Mouse (Mus musculus) c-Kit-positive CD71-positive TER-119-positive erythroid progenitor cells, embryonic 14.5 days (primary cell): ENCODE results near the gene Abcg5.

Experiments
- DNase-seq: peaks from one replicate; pipeline ENCODE4 v3.0.0-alpha.2; 2013; ENCODE audit warnings: low spot score

Gene Abcg5

GRCm38 (mm10) chr17:84644292-84645050 is 38.3 kb downstream of the Abcg5 start:
- no peak for DNase-seq

- no peak for DNase-seq
Measured at GRCm38 (mm10) chr17:84642324-84642723, 40.5 kb downstream of the Abcg5 start.

- DNase-seq: peak; percentile 40
Measured at GRCm38 (mm10) chr17:84641893-84642292, 40.9 kb downstream of the Abcg5 start.

- no peak for DNase-seq
Measured at GRCm38 (mm10) chr17:84639796-84640378, 42.9 kb downstream of the Abcg5 start.

- no peak for DNase-seq
Measured at GRCm38 (mm10) chr17:84637971-84638370, 44.8 kb downstream of the Abcg5 start.

GRCm38 (mm10) chr17:84636328-84636727 is 46.5 kb downstream of the Abcg5 start:
- no peak for DNase-seq

GRCm38 (mm10) chr17:84633443-84633842 is 49.4 kb downstream of the Abcg5 start:
- no peak for DNase-seq

GRCm38 (mm10) chr17:84631836-84632235 is 51.0 kb downstream of the Abcg5 start:
- no peak for DNase-seq

GRCm38 (mm10) chr17:84628611-84629010 is 54.2 kb downstream of the Abcg5 start:
- DNase-seq: no peak

- DNase-seq: no peak
Measured at GRCm38 (mm10) chr17:84627721-84628120, 55.1 kb downstream of the Abcg5 start.

GRCm38 (mm10) chr17:84626857-84627305 is 55.9 kb downstream of the Abcg5 start:
- DNase-seq: no peak

GRCm38 (mm10) chr17:84626276-84626856 is 56.4 kb downstream of the Abcg5 start, which contains the start of gene Dync2li1:
TSS of gene Dync2li1 (plus strand) at chr17:84626496.
- DNase-seq: peak; percentile 62

- no peak for DNase-seq
Measured at GRCm38 (mm10) chr17:84622873-84623272, 59.9 kb downstream of the Abcg5 start.

GRCm38 (mm10) chr17:84622028-84622427 is 60.8 kb downstream of the Abcg5 start:
- no peak for DNase-seq

- no peak for DNase-seq
Measured at GRCm38 (mm10) chr17:84621209-84621608, 61.6 kb downstream of the Abcg5 start.

- no peak for DNase-seq
Measured at GRCm38 (mm10) chr17:84620610-84621009, 62.2 kb downstream of the Abcg5 start.

- no peak for DNase-seq
Measured at GRCm38 (mm10) chr17:84620076-84620475, 62.7 kb downstream of the Abcg5 start.

- no peak for DNase-seq
Measured at GRCm38 (mm10) chr17:84619112-84619511, 63.7 kb downstream of the Abcg5 start.

GRCm38 (mm10) chr17:84617953-84618352 is 64.9 kb downstream of the Abcg5 start:
- no peak for DNase-seq

- no peak for DNase-seq
Measured at GRCm38 (mm10) chr17:84616526-84617074, 66.2 kb downstream of the Abcg5 start.

GRCm38 (mm10) chr17:84615811-84616210 is 67.0 kb downstream of the Abcg5 start:
- DNase-seq: no peak

- DNase-seq: no peak
Measured at GRCm38 (mm10) chr17:84611971-84612370, 70.8 kb downstream of the Abcg5 start.

- DNase-seq: no peak
Measured at GRCm38 (mm10) chr17:84611500-84611899, 71.3 kb downstream of the Abcg5 start.
